Mouse (Mus musculus) embryonic fibroblast, embryonic 13.5 days (primary cell): ENCODE results near the gene Zmat5.

ENCODE experiments used
- CTCF ChIP-seq: IDR thresholded peaks from 2 replicates; pipeline ENCODE4 v1.5.1; 2011; ENCODE audit warnings: mild to moderate bottlenecking, control low read depth, low read length, moderate library complexity, borderline replicate concordance; ENCODE audit not compliant: insufficient read depth
- POLR2A ChIP-seq: IDR thresholded peaks from 2 replicates; pipeline ENCODE4 v1.6.1; 2011; ENCODE audit warnings: low read depth, mild to moderate bottlenecking, control low read depth, low read length, moderate library complexity

- no peak for TF ChIP-seq CTCF
- TF ChIP-seq POLR2A: no peak
Measured at GRCm38 (mm10) chr11:4720393-4720792, 15.9 kb downstream of the Zmat5 start.
